Mouse (Mus musculus) T-helper 17 cell (primary cell): ENCODE results near the gene R3hdm4.

Experiments
- in situ Hi-C, 2 experiments: fragments of 300-600 bp; cut with MboI, MseI; formaldehyde crosslinking; loops; 1 replicate in 1 of 2; 2 replicates in 1 of 2; pipeline ENCODE4 v1.15.1; 2025; ENCODE audit warnings: high pct_unique_total_duplicates in 2 of 2

The R3hdm4 gene

DNA sequence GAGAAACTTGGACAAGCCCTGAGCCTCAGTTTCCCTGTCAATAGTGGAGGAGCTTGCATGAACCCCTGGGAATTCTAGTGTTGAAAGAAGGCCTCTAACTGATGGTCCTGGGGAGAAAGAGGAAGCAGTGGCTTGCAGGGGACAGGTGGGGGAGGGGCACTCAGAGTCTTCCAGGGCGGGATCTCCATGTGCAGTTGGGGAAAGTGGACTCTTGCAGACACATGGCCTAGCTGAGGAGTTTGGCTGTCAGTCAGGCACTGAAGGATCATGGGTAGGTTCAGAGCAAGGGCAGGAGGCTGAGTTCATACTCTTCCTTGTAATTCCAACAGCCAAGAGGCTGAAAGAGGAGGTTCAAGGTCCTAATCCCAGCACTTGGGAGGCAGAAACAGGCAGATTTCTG, 43.8 kb downstream of the R3hdm4 start:
- in situ Hi-C loops, result no loop called here

GRCm38 (mm10) chr10:79874290-79874862, 46.6 kb downstream of the R3hdm4 start, which contains the start of the genes Prtn3 and Plppr3:
Gene Prtn3, plus strand, starts transcription at chr10:79874476.
Gene Plppr3, minus strand, starts transcription at chr10:79874634.
- in situ Hi-C loops, result loop anchor here (5.0 to 25.0 kb wide), 2 partner anchors 47 to 1287 kb away; partner anchors contain the start of gene Syde1 (in 1 of the 2)

DNA sequence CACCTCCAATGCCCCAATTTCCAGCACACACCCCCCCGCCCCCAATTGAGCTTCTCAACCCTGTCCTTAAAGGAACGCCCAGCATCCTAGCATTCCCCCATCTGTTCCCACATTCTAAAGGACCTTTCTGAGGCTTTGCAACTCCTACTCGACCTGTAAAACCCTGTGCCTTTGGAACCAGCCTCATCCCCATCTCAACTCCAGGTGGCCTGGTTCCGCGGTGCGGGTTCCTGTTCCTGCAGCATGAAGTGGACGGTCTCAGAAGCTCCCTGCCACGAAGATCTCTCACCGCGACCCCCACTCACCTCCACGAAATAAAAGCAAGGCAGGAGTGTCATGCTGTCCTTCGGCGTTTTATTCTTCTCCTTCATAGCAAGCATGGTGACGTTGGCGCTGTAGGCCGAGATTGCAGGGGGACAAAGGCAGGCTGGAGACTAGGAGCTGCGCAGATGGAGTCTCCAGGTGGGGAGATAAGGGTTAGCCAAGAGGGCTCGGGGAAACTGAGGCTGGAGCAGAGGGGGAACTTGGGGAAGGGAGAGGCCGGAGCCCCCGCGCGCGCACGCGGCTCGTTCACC, 47.2 kb downstream of the R3hdm4 start:
- in situ Hi-C loops, result loop anchor here (5.0 to 25.0 kb wide), 2 partner anchors 47 to 1287 kb away; partner anchors contain the start of gene Syde1 (in 1 of the 2)

DNA sequence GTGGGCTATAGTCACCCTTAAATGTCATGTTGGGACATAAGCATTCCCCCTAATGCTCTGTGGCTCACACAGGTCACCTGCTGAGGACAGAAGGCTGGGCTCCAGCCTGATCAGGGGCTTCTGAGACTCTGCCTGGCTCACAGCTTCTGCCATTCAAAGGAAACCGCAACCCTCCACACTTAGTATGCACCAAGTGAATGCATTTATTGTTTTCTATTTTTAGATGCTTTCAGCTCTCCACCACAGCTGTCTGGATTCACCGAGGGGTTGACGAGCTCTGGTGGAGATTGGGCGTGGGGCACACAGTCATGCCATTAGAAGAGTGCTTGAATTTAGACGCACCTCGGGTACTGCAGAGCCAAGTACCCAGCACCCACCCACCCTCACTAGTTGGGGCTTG, 47.7 kb downstream of the R3hdm4 start:
- in situ Hi-C loops, result loop anchor here (5.0 to 25.0 kb wide), 2 partner anchors 46 to 1286 kb away; partner anchors contain the start of gene Syde1 (in 1 of the 2)

DNA sequence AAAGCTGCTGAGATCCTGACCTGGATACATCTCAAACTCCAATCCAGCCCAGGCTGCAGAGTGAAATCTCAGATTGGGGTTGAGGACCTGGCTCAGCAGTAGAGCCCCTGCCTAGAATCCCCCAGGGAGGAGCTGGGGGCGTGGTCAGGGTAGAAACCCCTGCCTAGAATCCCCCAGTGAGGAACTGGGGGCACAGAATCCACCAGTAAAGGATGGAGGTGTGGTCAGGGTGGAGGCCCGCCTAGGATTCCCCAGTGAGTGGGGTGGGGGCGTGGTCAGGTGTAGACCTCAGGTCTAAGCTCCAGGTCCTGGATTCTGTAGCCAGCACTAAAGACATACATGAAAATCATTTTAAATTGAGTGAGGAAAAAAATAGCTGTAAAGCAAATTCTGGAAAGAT, 48.1 kb downstream of the R3hdm4 start:
- in situ Hi-C loops, result loop anchor here (5.0 to 25.0 kb wide), 2 partner anchors 46 to 1286 kb away; partner anchors contain the start of gene Syde1 (in 1 of the 2)

DNA sequence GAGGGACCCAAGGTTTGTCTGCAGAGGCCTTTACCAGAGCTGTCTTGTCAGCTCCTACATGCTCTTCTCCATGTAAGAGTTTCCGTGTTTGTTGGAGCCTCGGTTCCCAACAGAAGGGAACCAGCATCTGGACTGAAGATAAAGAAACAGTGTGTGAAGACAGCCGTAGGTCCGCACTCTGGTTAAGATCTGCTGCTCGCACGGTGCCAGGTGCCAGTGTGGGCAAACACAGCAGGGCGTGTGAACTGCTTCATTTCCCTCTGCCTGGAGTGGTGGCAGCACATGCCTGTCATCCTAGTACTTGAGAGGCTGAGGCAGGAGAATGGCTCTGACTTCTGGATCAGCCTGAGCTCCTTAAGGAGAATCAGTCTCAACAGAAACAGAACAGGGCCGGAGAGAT, 49.2 kb downstream of the R3hdm4 start:
- in situ Hi-C loops, result loop anchor here (5.0 to 25.0 kb wide), 2 partner anchors 45 to 1285 kb away; partner anchors contain the start of gene Syde1 (in 1 of the 2)

DNA sequence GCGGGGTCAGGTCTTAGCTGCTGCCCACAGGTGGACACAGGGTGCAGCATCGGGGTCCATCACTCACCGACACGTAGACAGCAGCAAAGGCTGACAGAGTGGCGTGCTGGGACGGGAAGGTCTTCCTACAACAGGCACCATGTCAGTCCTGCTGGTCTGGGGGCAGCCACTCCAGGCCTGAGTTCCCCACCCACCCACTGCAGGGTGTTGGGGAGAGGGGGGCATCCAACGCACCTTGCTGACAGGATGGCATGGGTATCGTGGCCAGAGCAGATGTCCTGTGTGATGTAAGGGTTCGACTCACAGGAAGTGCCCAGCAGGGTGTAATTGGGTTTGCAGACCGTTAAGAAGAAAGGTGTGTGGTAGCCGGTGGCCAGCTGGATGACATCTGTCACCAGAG, 54.4 kb downstream of the R3hdm4 start:
- in situ Hi-C loops, result loop anchor here in 1 of 2 experiments (25.0 kb wide), 1 partner anchor 1279 kb away; the partner anchor contains the start of gene Syde1

GRCm38 (mm10) chr10:79865801-79866295, 55.2 kb downstream of the R3hdm4 start:
- in situ Hi-C loops, result loop anchor here in 1 of 2 experiments (25.0 kb wide), 1 partner anchor 1279 kb away; the partner anchor contains the start of gene Syde1

GRCm38 (mm10) chr10:79865189-79865601, 55.8 kb downstream of the R3hdm4 start:
- in situ Hi-C loops, result loop anchor here in 1 of 2 experiments (25.0 kb wide), 1 partner anchor 1278 kb away; the partner anchor contains the start of gene Syde1

DNA sequence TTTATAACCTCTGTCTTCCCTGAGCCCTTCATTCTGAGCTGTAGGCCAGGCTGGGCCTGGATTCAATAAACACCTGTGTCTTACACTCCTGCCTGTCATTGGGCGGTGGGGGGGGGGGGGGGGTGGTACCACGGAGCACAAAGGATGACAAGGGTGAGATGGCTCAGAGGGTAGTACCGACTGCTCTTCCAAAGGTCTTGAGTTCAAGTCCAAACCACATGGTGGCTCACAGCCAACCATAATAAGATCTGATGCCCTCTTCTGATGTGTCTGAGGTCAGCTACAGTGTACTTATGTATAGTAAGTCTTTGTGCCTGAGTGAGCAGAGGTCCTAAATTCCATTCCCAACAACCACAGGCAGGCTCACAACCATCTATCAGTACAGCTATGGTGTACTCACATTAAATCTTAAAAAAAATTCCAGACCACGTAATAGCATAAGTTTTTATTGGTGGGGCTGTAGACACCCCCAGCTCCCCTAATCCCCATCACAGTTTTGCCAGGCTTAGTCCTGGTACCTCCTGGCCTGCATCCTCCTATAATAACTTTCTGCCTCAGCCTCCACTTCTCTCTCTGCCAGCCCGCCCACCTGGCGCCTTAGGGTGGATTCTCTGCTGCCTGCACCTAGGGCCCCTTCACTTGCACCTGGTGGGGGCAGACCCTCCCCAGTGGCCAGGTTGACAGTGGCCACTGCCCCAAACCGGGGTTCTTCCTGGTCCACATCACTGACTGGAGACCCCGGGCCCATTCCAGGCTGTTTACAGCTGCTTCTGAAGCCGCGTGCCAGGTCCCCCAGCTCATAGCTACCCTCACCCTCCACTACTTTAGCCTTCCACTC, 56.4 kb downstream of the R3hdm4 start:
- in situ Hi-C loops, result loop anchor here in 1 of 2 experiments (25.0 kb wide), 1 partner anchor 1277 kb away; the partner anchor contains the start of gene Syde1

DNA sequence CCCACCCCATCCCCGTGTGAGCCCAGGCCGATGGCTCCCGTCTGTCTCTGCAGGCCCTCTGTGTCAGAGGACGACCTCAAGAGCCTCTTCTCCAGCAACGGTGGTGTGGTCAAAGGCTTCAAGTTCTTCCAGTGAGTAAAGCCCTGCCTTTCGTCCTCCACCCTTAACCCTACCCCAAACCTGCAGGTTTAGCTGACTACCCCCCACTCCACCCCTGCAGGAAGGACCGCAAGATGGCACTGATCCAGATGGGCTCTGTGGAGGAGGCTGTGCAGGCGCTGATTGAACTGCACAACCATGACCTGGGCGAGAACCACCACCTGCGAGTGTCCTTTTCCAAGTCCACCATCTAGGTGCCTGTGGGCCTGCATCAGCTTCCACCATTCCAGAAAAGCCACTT, 58.1 kb downstream of the R3hdm4 start:
- in situ Hi-C loops, result loop anchor here in 1 of 2 experiments (25.0 kb wide), 1 partner anchor 1276 kb away; the partner anchor contains the start of gene Syde1

DNA sequence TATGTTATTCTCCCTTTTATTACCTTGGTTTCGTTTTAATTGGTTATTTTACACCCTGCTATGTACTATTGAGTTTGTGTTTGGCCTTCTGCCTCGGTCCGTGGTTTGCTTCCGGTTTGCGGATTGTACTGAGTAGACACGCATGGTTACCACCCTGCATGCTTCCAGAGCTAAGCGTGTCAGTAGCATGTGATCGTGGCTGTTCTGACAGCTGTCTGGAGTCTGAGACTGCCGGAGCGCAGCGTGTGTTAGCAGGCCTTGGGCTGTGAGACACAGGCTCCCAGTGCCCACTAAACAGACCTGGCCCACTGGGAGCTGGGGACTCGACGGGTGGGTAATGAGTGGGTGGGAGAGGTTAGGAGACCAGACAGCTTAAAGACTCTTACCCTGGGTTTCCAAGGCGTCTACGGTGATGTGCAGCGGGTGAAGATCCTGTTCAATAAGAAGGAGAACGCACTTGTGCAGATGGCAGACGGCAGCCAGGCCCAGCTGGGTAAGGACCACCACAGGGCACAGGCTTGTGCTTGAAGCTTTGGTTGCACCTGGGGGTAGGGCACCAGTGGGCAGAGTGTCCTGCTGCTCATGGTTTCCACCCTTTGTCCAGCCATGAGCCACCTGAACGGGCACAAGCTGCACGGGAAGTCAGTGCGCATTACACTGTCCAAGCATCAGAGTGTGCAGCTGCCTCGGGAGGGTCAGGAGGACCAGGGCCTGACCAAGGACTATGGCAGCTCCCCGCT, 58.8 kb downstream of the R3hdm4 start:
- in situ Hi-C loops, result loop anchor here in 1 of 2 experiments (25.0 kb wide), 1 partner anchor 1275 kb away; the partner anchor contains the start of gene Syde1

GRCm38 (mm10) chr10:79861230-79862048, 59.6 kb downstream of the R3hdm4 start:
- in situ Hi-C loops, result loop anchor here in 1 of 2 experiments (25.0 kb wide), 1 partner anchor 1274 kb away; the partner anchor contains the start of gene Syde1

- in situ Hi-C loops, result loop anchor here in 1 of 2 experiments (25.0 kb wide), 1 partner anchor 1273 kb away; the partner anchor contains the start of gene Syde1
Measured at GRCm38 (mm10) chr10:79860079-79860911, 60.7 kb downstream of the R3hdm4 start.
